Mouse (Mus musculus) stomach, postnatal 0 days (tissue): ENCODE measurements at regions not wholly inside any gene's neighbourhood (a gene's known extent, or its start where the extent isn't known, plus 50 kb on each side); places are given as distances from the start of the nearest gene placed in this dataset.

Source experiments
- CTCF ChIP-seq: IDR thresholded peaks from 2 replicates; pipeline ENCODE4 v1.5.1; 2016; ENCODE audit warnings: antibody characterized with exemption, low read depth, mild to moderate bottlenecking, moderate library complexity
- EP300 ChIP-seq: optimal IDR thresholded peaks from 2 replicates; pipeline ENCODE3; 2016; ENCODE audit warnings: antibody characterized with exemption

DNA sequence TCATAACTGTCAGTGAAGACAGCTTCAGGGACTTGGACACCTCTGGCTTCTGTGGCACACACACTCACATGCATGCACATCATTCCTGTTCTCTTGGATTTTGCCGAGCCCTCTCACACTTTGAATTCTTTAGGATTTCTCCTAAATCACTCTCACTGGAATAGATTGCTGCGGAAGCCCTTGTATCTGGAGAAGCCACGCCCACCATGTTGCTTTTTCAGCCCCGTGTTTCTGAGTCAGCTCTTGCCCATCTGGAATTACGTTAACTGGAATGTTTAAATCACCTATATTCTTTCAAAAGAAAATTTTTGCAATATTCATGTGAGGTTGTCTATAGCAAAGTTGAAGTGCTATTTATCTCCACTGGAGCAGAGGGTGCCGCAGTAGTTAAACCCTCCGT, 66.1 kb downstream of the Il9r start:
- no peak for TF ChIP-seq CTCF
- TF ChIP-seq EP300, result no peak
